ENCODE assay signal across 26 mouse cellular contexts in genomic region chr2:165840852-165841251, GRCm38 (mm10). TPM values are rescaled to one million over a fixed set of nuclear protein-coding genes. Genes with fewer than 3 reads are reported as not detected.
DNase-seq lines count a peak whose midpoint lies in the region; ATAC-seq and TF ChIP-seq lines count a peak whose summit lies in the region.
"Had no signal": no experiment of that assay in that cellular context is flagged by ENCODE, and none has a peak within 500 bp of the region (broad histone marks: within the 10 kb centered on the region; RNA-seq: fewer than 3 reads in every experiment).

No protein-coding gene starts in this region.

- ATAC-seq in embryonic facial prominence, embryonic 13.5 days (ENCODE audit: insufficient number of reproducible peaks, insufficient read depth, low FRiP score, low TSS enrichment, low read depth): no peak
- ATAC-seq in hindbrain, embryonic 14.5 days (ENCODE audit: low FRiP score): no peak
- ATAC-seq in hindbrain, embryonic 12.5 days (ENCODE audit: low FRiP score): no peak
- no peak for ATAC-seq in limb, embryonic 14.5 days (ENCODE audit: low FRiP score, low read depth)
- no peak for ATAC-seq in stomach, embryonic 16.5 days (ENCODE audit: insufficient read depth, low FRiP score)
- ATAC-seq: activated CD4-positive, CD25-positive, alpha-beta regulatory T cell, adult 4 months; forebrain, embryonic 15.5 days; liver, embryonic 12.5 days; liver, postnatal 0 days; midbrain, embryonic 16.5 days had no signal

- no peaks in the 10 kb centered on the region for H3K9me3 ChIP-seq in embryonic facial prominence, embryonic 13.5 days
- no peaks in the 10 kb centered on the region for H3K9me3 ChIP-seq in embryonic facial prominence, embryonic 10.5 days
- H3K9me3 ChIP-seq in hindbrain, embryonic 14.5 days (ENCODE audit: control insufficient read depth, low read length): no peaks in the 10 kb centered on the region
- H3K9me3 ChIP-seq in hindbrain, embryonic 12.5 days (replicated peaks): no peaks in the 10 kb centered on the region
- H3K9me3 ChIP-seq in limb, embryonic 14.5 days (ENCODE audit: control insufficient read depth, low read length): no peaks in the 10 kb centered on the region
- H3K9me3 ChIP-seq in limb, embryonic 10.5 days (replicated peaks): no peaks in the 10 kb centered on the region
- H3K9me3 ChIP-seq in stomach, embryonic 16.5 days (replicated peaks; ENCODE audit: control insufficient read depth, low read length): no peaks in the 10 kb centered on the region
- H3K9me3 ChIP-seq: forebrain, embryonic 15.5 days; heart, embryonic 10.5 days; heart, embryonic 15.5 days; hindbrain, embryonic 15.5 days; liver, embryonic 12.5 days had no signal

- TF ChIP-seq POLR2A in limb, embryonic 14.5 days (IDR thresholded peaks at IDR 0.05; ENCODE audit: borderline replicate concordance, extremely low read depth, insufficient read depth, insufficient read length): no peak

- no peak for DNase-seq in embryonic facial prominence, embryonic 10.5 days (ENCODE audit: low spot score)
- no peak for DNase-seq in hindbrain, embryonic 14.5 days (ENCODE audit: low spot score)
- no peak for DNase-seq in limb, embryonic 14.5 days (ENCODE audit: low spot score)
- no peak for DNase-seq in limb, embryonic 10.5 days (ENCODE audit: low spot score)
- DNase-seq in cerebellum, adult 9-10 months: no peak
- DNase-seq: adrenal gland, adult 8-10 months; cerebellum, adult 9-11 months; gastrocnemius, postnatal 25 days; heart, adult 11 months; kidney, adult 2 months; kidney, postnatal 14 days; liver, postnatal 0 days; lung, postnatal 36 days; thymus, postnatal 14 days had no signal

- 0 out of 2 replicates have a peak overlapping the region, but pooled peaks have one; percentile 8 for H3K27ac ChIP-seq in embryonic facial prominence, embryonic 13.5 days
- H3K27ac ChIP-seq in embryonic facial prominence, embryonic 10.5 days (replicated peaks): no peak overlapping the region
- H3K27ac ChIP-seq in hindbrain, embryonic 14.5 days: peak overlapping the region; percentile 1; the same call in 1 of the 2 replicates
- H3K27ac ChIP-seq in hindbrain, embryonic 12.5 days: no peak overlapping the region
- H3K27ac ChIP-seq in limb, embryonic 14.5 days (replicated peaks; ENCODE audit: low read depth, low read length): peak overlapping the region; percentile 27; the same call in 1 of the 2 replicates
- H3K27ac ChIP-seq in limb, embryonic 10.5 days: no peak overlapping the region
- H3K27ac ChIP-seq in stomach, embryonic 16.5 days (ENCODE audit: low read length): peak overlapping the region; percentile 26; the same call in 1 of the 2 replicates
- H3K27ac ChIP-seq: heart, embryonic 10.5 days; heart, embryonic 15.5 days; hindbrain, embryonic 15.5 days; liver, embryonic 12.5 days had no signal

- 85% methylated on average over 7 of the region's 7 CpGs for WGBS in embryonic facial prominence, embryonic 13.5 days
- 96% methylated on average over 7 of the region's 7 CpGs for WGBS in embryonic facial prominence, embryonic 10.5 days
- 95% methylated on average over 7 of the region's 7 CpGs for WGBS in hindbrain, embryonic 14.5 days
- 95% methylated on average over 7 of the region's 7 CpGs for WGBS in hindbrain, embryonic 12.5 days
- 95% methylated on average over 7 of the region's 7 CpGs for WGBS in limb, embryonic 14.5 days
- WGBS in limb, embryonic 10.5 days: 96% methylated on average over 7 of the region's 7 CpGs
- 83% methylated on average over 7 of the region's 7 CpGs for WGBS in stomach, embryonic 16.5 days

- H3K9ac ChIP-seq in embryonic facial prominence, embryonic 13.5 days: no peak overlapping the region
- no peak overlapping the region for H3K9ac ChIP-seq in hindbrain, embryonic 14.5 days
- no peak overlapping the region for H3K9ac ChIP-seq in hindbrain, embryonic 12.5 days
- H3K9ac ChIP-seq in limb, embryonic 14.5 days (ENCODE audit: low read depth, low read length, severe bottlenecking): no peak overlapping the region
- H3K9ac ChIP-seq in stomach, embryonic 16.5 days (ENCODE audit: low read length): no peak overlapping the region
- H3K9ac ChIP-seq: forebrain, embryonic 15.5 days; heart, embryonic 15.5 days; hindbrain, embryonic 15.5 days; liver, embryonic 12.5 days; liver, postnatal 0 days had no signal

- H3K4me3 ChIP-seq in embryonic facial prominence, embryonic 13.5 days: no peak overlapping the region
- H3K4me3 ChIP-seq in embryonic facial prominence, embryonic 10.5 days: no peak overlapping the region
- no peak overlapping the region for H3K4me3 ChIP-seq in hindbrain, embryonic 14.5 days (replicated peaks; ENCODE audit: low read length)
- no peak overlapping the region for H3K4me3 ChIP-seq in hindbrain, embryonic 12.5 days
- H3K4me3 ChIP-seq in limb, embryonic 14.5 days (replicated peaks; ENCODE audit: low read length): no peak overlapping the region
- H3K4me3 ChIP-seq in limb, embryonic 10.5 days: no peak overlapping the region
- H3K4me3 ChIP-seq in stomach, embryonic 16.5 days (replicated peaks; ENCODE audit: low read length): no peak overlapping the region
- H3K4me3 ChIP-seq: forebrain, embryonic 15.5 days; heart, embryonic 10.5 days; heart, embryonic 15.5 days; hindbrain, embryonic 15.5 days; liver, embryonic 12.5 days had no signal

- H3K4me2 ChIP-seq in embryonic facial prominence, embryonic 13.5 days: no peak overlapping the region
- no peak overlapping the region for H3K4me2 ChIP-seq in hindbrain, embryonic 14.5 days (replicated peaks)
- no peak overlapping the region for H3K4me2 ChIP-seq in hindbrain, embryonic 12.5 days (replicated peaks)
- H3K4me2 ChIP-seq in limb, embryonic 14.5 days (replicated peaks; ENCODE audit: low read depth, low read length, severe bottlenecking): no peak overlapping the region
- H3K4me2 ChIP-seq in stomach, embryonic 16.5 days (ENCODE audit: low read depth, low read length): no peak overlapping the region
- H3K4me2 ChIP-seq: forebrain, embryonic 15.5 days; heart, embryonic 15.5 days; hindbrain, embryonic 15.5 days; liver, embryonic 12.5 days; midbrain, embryonic 11.5 days had no signal

- no peaks in the 10 kb centered on the region for H3K27me3 ChIP-seq in embryonic facial prominence, embryonic 13.5 days
- H3K27me3 ChIP-seq in embryonic facial prominence, embryonic 10.5 days (replicated peaks; ENCODE audit: low read depth, poor library complexity, severe bottlenecking): no peaks in the 10 kb centered on the region
- no peaks in the 10 kb centered on the region for H3K27me3 ChIP-seq in hindbrain, embryonic 14.5 days (ENCODE audit: control insufficient read depth, insufficient read depth, low read length)
- H3K27me3 ChIP-seq in hindbrain, embryonic 12.5 days: no peaks in the 10 kb centered on the region
- no peaks in the 10 kb centered on the region for H3K27me3 ChIP-seq in limb, embryonic 14.5 days (ENCODE audit: control insufficient read depth, insufficient read depth, low read length)
- H3K27me3 ChIP-seq in limb, embryonic 10.5 days (ENCODE audit: low read depth, poor library complexity, severe bottlenecking): no peaks in the 10 kb centered on the region
- H3K27me3 ChIP-seq in stomach, embryonic 16.5 days (ENCODE audit: control insufficient read depth, insufficient read depth, low read length): no peaks in the 10 kb centered on the region
- H3K27me3 ChIP-seq: CH12.LX; forebrain, embryonic 15.5 days; heart, embryonic 15.5 days; hindbrain, embryonic 15.5 days; liver, embryonic 12.5 days had no signal

- H3K4me1 ChIP-seq in embryonic facial prominence, embryonic 13.5 days: peaks cover 17% of the 10 kb centered on the region
- H3K4me1 ChIP-seq in embryonic facial prominence, embryonic 10.5 days: no peaks in the 10 kb centered on the region
- H3K4me1 ChIP-seq in hindbrain, embryonic 14.5 days (replicated peaks; ENCODE audit: control insufficient read depth, insufficient read depth, low read length): peaks cover 20% of the 10 kb centered on the region
- peaks cover 17% of the 10 kb centered on the region for H3K4me1 ChIP-seq in hindbrain, embryonic 12.5 days
- no peaks in the 10 kb centered on the region for H3K4me1 ChIP-seq in limb, embryonic 14.5 days (ENCODE audit: control insufficient read depth, insufficient read depth, low read length)
- no peaks in the 10 kb centered on the region for H3K4me1 ChIP-seq in limb, embryonic 10.5 days
- H3K4me1 ChIP-seq in stomach, embryonic 16.5 days (ENCODE audit: control insufficient read depth, insufficient read depth, low read length): peaks cover 7% of the 10 kb centered on the region; the same call in 1 of the 2 replicates
- H3K4me1 ChIP-seq: liver, embryonic 12.5 days had no signal

- peaks cover 90% of the 10 kb centered on the region for H3K36me3 ChIP-seq in embryonic facial prominence, embryonic 13.5 days
- H3K36me3 ChIP-seq in embryonic facial prominence, embryonic 10.5 days (replicated peaks): peaks cover 100% of the 10 kb centered on the region
- H3K36me3 ChIP-seq in hindbrain, embryonic 14.5 days (replicated peaks; ENCODE audit: control insufficient read depth, insufficient read depth): peaks cover 95% of the 10 kb centered on the region
- peaks cover 84% of the 10 kb centered on the region for H3K36me3 ChIP-seq in hindbrain, embryonic 12.5 days
- peaks cover 94% of the 10 kb centered on the region for H3K36me3 ChIP-seq in limb, embryonic 14.5 days (ENCODE audit: control insufficient read depth, insufficient read depth, low read length)
- H3K36me3 ChIP-seq in limb, embryonic 10.5 days: peaks cover 100% of the 10 kb centered on the region
- H3K36me3 ChIP-seq in stomach, embryonic 16.5 days (ENCODE audit: control insufficient read depth, insufficient read depth, low read length): peaks cover 28% of the 10 kb centered on the region; the same call in 1 of the 2 replicates

RNA-seq across cellular contexts. Expression of gene Zmynd8, which starts 58.0 kb away (rescaled TPM):
- 61.4 and 62.3 TPM in 2 replicates for polyA plus RNA-seq in embryonic facial prominence, embryonic 13.5 days (2015; fragmentation: Nextera tagmentation; extraction: Ambion mirVana)
- polyA plus RNA-seq in embryonic facial prominence, embryonic 10.5 days (2016; fragmentation: Nextera tagmentation; extraction: Ambion mirVana): 68.1 and 69.9 TPM in 2 replicates
- 55.4 and 63.4 TPM in 2 replicates for polyA plus RNA-seq in hindbrain, embryonic 14.5 days (2014; fragmentation: Nextera tagmentation; extraction: Ambion mirVana)
- 71.8 and 72.1 TPM in 2 replicates for polyA plus RNA-seq in hindbrain, embryonic 12.5 days (2016; fragmentation: Nextera tagmentation; extraction: Ambion mirVana)
- polyA plus RNA-seq in limb, embryonic 14.5 days (2012; rRNA removed): 47.6 and 49.5 TPM in 2 replicates
- 30.2 and 39.8 TPM in 2 replicates for polyA plus RNA-seq in limb, embryonic 14.5 days (2014; fragmentation: Nextera tagmentation; extraction: Ambion mirVana)
- 59.3 and 59.5 TPM in 2 replicates for polyA plus RNA-seq in limb, embryonic 10.5 days (2016; fragmentation: Nextera tagmentation; extraction: Ambion mirVana)
- 45.1 and 45.3 TPM in 2 replicates for polyA plus RNA-seq in stomach, embryonic 16.5 days (2015; fragmentation: Nextera tagmentation; extraction: Ambion mirVana)

Comparison
In these comparisons a context has a peak if more than half of its experiments do, and no peak if none do; other contexts are left out.
1. H3K27ac ChIP-seq: peak in embryonic facial prominence, embryonic 13.5 days (single experiment), hindbrain, embryonic 14.5 days (single experiment), limb, embryonic 14.5 days (single experiment) and stomach, embryonic 16.5 days (single experiment); none in embryonic facial prominence, embryonic 10.5 days (single experiment), hindbrain, embryonic 12.5 days (single experiment) and limb, embryonic 10.5 days (single experiment).